Mouse (Mus musculus): ENCODE measurements around the gene Slc25a35.

- no peak for TF ChIP-seq EP300 (IDR thresholded peaks at IDR 0.05; ENCODE audit: insufficient read depth, low read depth, low read length)
- no peak for TF ChIP-seq CTCF (IDR thresholded peaks at IDR 0.05)
Observed at GRCm38 (mm10) chr11:68946001-68946400, 21.9 kb upstream of the Slc25a35 start.

Data from heart, adult 2 months (tissue).